Mouse (Mus musculus) bone marrow macrophage, adult 2 months (primary cell): ENCODE measurements around the gene Myo5a.

ENCODE experiments used
- CTCF ChIP-seq: IDR thresholded peaks from 2 replicates; pipeline ENCODE4 v1.5.1; 2012; ENCODE audit warnings: low read depth, mild to moderate bottlenecking, low read length, moderate library complexity
- POLR2A ChIP-seq: IDR thresholded peaks from 2 replicates; pipeline ENCODE4 v1.6.1; 2012; ENCODE audit warnings: mild to moderate bottlenecking, low read depth, low read length, borderline replicate concordance

- TF ChIP-seq CTCF = no peak
- no peak for TF ChIP-seq POLR2A
Measured at GRCm38 (mm10) chr9:75254196-75254955, 183.6 kb downstream of the Myo5a start.
